Mouse (Mus musculus) spleen, postnatal 4 days (tissue): ENCODE data around the gene Mphosph9.
"Not testable (repeated sequence)": the region's sequence is repeated elsewhere in the genome, so short reads cannot be mapped to it uniquely, and the experiment has no call there.

Experiments used
- DNase-seq, 2 experiments: peaks; one replicate each; pipeline ENCODE4 v3.0.0; 2022; ENCODE audit warnings: low spot score in 2 of 2

Mphosph9 gene

DNA sequence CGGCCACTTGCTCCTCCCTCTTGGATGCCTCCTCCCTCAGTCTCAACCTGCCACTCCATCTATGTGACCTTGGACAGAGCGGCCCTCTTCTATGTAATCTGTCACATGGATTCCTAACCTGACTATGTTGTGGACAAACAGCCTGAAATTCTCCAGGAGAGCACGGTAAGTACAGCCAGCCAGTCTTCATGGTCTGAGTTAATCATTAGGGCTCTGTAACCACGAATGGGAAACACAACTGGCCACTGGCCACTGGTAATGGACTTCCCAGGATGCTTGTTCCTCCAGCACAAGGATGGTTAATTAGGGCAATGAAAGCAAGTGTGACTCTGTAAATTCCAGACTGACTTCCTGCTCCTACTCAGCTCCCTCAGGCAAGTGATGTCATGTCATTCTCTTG is 91.6 kb downstream of the Mphosph9 start:
- DNase-seq, result no peak

DNA sequence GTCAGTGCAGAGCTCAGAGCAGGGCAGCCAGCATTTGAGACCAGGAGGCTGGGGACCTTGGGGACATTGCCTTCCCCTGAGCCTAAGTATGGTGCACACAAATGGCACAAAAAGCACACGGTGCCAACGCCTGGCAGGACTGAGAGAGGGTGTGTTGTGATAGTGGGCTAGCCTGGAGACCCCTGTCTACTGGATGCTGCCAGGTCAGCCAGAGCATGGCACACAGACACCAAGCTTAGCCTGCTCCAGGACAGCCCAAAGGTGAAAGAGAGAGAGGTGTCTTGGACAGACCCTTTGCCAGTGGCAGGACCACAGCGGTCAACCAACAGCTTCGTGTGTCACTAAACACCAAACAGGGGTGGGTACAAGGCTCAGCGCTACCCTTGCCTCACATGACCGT is 93.0 kb downstream of the Mphosph9 start:
- no peak for DNase-seq

DNA sequence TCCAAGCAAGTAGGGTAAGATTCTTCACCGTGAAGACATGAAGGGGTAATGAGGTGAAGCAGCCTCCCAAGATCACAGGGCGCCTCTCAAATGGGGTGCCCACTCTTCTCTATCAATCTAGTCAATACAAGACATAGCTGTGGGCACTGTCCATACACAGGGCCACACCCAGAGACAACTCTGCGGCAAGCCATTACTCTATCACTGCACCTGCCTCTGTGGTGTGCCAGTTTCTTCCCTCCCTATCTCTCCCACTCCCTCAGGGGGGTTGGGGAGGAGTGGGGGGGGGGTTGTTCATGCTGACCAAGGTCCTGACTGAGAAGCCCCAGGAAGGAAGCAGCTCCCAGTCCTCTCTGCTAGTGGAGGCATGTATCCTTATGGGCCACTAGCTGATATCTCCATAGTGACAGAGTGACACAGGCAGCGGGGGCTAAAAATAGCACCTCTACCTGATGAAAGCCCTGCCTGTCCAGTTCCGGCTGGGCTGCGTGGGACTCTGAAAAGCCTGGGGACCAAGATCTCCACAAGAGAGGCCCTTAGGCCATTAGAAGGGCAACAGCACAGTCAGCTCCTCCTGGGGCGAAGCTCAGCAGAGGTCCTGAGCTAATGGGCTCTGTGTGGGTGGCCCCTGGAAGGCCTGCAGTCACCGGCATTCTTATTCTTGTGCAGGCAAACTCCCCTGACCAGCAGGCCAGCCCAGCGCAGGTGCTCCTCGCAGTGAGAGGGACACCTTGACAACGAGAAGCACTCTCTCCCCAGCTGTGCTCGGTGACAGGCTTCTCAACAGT is 93.7 kb downstream of the Mphosph9 start:
- DNase-seq, result no peak

DNA sequence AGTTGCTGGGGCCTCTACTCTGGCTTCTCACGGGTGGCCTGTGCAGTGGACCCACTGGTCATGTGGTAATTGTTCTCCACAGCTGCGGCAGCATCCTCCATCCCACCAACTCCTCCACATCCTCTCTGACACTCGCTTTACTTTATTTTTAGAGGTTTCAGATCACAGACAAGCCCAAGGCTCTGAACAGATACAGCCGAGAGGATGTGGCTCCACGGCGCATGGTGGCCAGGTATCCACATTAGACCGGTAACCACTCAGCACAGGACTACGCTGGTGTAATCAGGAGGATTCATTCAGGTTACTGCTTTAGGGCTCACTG is 94.7 kb downstream of the Mphosph9 start:
- DNase-seq, result no peak

DNA sequence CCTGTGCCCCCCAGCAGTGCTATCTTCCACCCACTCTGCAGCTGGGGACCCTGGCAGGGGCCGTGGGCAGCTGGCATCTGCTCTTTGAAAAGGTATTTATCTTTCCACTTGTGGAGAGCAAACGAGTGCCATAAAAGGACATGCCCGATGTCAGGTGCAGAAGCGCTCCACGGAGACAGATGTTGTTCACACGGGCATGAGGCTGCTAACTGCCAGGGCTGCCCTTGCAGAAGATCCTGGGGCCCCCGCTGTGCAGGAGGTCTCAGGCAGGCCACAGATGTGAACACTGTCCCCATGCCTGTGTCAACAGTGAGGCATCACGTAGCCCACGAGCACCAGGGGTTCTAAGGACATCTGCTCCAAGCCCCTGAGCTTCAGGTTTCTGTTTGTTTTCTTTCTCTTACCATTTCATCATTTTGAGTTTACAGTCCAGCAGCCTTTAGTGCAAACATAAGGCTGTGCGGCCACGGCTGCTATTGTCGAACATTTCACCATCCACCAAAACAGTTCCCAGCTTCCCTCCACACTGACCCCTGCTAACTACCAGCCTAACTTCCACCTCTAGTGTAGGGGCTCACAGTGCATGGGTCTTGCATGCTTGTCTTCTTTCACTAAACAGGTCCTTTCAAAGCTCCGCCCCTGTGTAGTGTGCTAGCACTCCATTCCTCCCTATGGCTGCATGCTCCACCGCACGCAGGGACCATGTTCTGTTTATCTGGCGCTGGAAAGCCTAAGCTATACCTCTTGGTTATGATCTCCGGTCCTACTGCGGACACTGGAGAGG is 95.2 kb downstream of the Mphosph9 start:
- DNase-seq, result no peak

DNA sequence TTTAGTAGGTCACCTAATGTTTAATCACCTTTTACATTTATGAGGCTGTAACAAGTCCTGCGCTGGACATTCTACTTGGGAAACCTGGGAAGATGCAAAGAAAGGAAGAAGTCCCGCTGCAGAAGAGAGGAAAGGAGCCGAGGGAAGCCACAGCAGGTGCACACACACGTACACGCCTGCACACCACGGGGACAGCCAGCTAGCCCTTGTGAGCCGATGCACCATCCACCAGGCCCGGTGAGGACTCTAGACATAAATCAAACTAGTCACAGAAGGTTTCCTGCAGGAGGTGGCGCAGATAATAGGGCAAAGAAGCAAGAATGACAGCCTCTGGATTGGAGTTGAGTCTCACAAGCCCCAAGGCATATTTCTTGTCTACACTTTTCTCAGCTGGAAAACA is 97.3 kb downstream of the Mphosph9 start:
- no peak for DNase-seq

DNA sequence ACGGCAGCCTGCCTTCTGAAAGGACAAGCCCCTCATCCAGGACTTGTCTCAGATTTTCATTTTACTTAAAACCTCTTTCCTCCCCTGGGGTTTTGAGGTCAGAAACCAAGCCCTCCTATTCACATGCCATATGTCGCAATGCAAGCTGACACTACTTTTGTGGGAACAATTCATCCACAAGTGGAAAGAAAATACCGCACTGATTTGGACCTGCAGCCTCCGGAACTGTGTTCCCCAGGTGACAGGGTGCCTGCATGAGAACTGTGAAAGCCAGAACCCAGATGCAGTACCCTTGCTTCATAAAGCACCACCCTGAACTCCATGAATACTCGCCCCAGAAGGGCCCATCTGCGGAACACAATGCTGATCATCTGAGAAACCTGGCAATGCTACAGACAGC is 100.6 kb downstream of the Mphosph9 start:
- no peak for DNase-seq

DNA sequence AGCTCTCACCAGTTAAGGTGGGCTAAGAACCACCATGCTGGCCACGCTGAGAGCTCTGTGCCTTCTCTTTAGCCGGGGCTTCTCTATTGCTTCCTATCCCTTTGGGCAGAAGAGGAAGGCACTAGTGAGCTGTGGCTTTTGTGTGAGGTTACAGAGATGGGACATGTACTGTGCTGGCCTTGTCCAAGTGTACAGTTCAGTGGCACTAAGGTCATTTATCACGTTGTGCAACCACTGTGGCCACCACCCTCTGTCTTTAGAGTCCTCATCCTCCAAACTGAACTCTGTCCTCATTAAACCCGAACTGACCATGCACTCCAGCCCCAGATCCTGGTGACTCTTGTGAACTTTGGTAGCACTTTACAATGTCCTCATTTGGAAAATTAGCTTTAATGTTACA is 101.3 kb downstream of the Mphosph9 start:
- DNase-seq, result no peak

DNA sequence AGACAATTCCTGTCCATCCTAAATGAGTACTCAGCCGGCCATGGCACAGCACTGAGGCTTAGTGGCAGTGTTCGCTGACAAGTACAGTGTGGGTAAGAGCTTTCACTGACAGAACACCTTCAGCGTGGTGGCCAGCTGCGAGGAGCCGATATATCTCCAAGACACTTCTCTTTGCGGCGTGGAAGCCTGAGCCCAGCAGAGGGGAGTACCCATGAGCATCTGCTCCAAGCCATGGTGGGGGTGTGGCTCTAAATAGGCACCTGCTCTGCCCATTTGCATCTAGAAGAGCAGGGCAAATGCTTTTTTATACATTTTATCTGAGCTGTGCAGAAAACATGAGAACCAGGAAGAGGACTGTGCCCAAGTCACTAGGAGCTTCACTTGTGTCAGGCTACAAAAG is 101.9 kb downstream of the Mphosph9 start:
- peak in 1 of 2 experiments; percentile 43 for DNase-seq

DNA sequence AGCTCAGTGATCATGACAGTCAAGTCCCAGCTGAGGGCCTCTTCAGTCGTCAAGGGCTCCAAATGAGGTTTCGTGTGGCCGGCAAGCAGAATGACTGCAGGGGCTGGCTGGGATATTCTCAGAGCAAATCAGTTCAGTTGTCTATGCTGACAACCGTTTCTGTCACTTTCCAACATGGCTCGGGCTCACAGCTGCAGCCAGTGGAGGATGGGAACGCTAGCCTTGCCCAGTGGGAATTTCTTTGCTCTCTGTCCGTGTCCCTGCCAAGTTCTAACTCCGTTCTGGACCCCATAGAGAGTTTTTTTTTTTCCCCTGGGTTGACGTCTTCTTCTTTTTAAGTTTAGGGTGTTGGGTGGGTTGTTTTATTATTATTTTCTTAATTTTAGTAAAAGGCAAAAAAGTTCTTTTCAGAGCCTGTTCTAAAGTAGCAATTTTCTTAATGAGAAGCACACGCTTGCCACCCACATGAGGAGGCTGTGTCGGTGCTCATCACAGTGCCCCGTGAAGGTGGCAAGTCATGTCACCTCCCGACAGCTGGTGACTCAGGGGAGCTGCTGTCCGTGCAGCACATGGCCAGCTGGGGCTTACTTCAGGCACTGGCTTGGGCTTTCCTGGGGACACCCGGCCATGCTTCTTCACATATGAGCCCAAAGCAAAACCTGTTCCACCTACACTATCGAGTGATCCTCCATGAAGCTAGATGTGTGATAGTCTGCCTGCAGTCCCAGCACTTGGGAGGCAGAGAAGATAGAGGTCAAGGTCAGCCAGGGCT is 103.3 kb downstream of the Mphosph9 start:
- no peak for DNase-seq

DNA sequence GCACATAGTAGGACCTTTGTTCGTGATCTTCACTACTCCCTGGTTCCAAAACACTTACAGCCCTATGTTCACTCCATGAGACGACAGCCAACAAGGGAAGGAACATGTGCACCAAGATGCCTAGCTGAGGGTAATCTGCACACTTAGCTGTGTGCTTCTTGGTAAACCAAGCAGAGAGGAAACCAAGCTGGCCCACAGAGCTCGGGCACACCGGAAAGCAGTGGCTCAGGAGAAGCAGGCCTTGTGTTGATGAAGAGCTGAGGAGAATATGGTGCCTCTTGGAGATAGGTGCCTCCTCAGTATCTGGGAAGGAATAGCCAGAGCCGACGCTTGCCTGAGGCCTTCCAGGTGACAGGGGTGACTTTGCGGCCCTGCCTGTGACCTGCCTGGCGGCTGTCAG is 104.2 kb downstream of the Mphosph9 start:
- DNase-seq, result no peak

DNA sequence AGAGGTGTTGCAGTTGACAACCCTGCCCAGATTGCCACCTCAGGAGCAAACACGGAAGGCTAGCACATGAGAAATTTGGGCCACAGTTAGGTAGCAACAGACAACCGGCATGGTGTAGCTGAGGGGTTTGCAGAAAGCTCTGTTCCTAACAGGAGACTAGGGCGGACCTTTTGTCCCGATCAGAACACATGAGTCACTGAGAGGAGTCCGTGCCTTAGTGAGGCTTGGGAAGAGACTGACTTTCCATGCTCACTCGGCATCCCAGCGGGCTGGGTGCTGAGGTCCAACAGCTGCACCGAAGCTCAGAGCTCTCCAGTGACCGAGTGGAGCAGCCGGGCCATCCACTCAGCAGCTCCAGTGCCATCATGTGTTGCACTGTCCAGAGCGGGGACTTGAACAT is 105.1 kb downstream of the Mphosph9 start:
- DNase-seq, result no peak

DNA sequence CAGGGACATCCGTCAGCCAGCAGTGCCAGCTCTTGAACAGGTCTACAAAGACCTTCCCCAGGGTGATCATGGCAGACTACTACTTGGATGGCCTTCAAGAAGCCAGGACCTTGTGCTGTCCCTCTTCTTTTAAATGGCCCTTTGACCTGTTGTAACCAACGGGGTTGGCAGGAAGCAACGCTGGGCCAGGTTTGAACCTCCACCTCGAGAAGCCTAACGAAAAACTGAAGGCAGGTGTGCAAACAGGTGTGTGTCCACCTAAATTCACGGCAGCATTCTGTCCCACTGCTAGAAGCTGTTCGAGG is 106.1 kb downstream of the Mphosph9 start:
- DNase-seq, result no peak

DNA sequence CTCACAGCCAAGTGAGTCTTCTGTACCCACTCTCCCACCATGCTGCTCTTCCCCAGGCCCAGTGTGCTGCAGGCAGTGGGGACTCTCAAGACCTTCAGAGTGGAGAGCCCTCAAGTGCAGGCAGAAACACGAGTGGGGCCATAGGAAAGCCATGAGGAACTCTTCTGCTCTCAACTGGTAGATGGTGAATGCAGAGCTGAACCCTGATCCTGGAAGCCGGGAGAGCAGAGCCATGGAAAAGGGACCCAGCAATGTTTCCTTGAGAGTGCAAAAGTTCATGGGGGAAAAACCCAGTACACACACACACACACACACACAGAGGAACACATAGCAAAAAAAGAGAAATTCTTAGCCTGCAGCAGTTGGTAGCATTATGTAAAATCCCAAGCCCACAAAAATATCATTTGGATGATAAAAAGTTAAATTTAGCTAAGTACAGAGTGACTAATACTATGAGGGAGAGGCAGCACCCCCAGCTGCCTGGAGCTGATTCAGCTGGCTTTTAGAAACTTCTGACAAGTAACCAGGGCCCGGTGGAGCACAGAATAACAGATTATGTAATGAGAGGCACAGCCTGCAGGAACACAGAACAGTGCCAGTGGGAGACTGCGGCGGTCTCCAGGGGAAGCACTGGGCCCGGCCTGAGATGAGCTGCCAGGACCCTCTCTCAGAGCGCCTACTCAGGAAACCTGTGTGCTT is 106.6 kb downstream of the Mphosph9 start:
- DNase-seq, result no peak

DNA sequence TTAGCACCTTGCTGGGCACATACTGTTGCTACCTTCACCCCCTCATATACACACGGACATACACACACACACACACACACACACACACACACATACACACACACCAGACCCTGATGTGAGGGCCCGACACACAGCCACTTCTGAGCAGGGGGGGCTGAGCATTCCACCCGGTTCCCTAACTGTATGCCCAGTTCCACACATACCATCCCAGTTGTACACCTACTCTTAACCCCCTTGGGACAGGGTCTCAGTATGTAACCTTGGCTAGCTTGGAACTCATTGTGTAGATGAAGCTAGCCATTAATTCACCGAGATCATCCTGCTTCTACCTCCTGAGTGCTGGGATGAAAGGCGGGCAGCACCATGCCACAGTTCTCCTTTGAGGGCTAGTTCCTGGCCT is 107.2 kb downstream of the Mphosph9 start:
- DNase-seq, result no peak

DNA sequence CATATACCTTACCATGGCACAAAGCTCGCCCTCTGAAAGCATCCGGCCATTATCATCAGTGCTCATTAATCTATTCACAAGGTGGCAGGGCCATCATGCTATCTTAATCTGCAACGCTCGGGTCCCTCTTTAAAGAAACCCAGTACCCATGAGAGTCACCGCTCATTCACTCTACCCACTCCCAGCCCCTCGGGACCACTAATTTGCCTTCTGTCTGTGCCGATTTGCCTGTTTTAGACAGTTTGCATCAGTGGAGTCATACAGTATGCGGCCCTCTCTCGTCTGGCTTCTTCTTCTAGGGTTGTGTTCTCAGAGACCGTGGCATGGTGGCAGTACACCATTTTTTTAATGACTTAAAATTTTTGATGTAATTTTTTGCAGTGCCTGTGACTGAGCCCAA is 108.3 kb downstream of the Mphosph9 start:
- DNase-seq, result peak in 1 of 2 experiments; percentile 48

DNA sequence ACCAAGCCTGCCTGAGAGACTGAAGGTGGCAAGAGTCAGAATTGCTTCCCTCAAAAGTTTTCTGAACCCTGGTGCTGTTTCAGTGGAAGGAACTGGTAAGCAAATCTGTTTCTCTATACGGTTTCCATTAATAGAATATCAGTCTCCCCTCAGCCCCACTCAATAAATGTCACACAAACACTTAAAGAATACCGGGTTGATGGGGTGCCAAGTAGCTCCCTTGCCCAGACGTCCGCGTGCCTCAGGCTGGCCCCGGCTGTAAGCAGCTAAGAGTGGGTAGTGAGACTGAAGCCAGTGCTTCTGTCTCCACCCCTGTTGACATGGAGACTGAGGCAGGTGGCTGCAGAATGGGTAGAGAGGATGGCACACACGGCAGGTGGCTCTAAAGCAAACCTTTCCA is 108.8 kb downstream of the Mphosph9 start:
- no peak for DNase-seq

DNA sequence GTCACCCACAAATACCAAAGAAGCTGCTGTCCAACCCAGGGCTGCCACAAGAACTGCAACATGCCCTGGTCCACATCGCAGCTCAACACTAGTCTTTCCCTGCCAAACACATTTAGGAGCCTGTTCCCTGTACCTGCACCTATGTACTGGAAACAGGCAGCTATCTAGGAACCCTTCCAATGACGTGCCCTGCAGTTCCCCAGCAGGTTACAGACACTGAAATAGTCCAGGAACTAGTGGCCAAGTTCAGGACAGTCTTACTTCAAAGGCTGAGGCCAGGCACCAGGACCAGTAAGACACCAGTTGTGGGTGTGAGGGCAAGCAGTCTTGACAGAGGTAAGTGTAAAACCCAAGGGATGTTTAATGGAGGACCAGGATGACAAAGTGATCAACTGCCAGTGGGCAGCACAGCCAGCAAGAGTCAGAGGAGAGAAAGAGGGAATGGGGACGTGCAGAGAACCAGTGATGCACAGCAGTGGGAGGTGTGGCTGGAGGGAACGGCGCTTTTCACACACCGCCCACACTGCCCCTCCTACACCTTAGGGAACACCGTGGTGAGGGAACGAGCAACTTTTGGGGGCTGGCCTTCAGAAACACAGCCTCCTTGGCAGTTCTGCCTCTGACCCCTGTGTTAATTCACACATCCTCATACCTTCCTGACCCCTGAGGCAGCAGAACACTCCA is 110.1 kb downstream of the Mphosph9 start:
- DNase-seq, result no peak

DNA sequence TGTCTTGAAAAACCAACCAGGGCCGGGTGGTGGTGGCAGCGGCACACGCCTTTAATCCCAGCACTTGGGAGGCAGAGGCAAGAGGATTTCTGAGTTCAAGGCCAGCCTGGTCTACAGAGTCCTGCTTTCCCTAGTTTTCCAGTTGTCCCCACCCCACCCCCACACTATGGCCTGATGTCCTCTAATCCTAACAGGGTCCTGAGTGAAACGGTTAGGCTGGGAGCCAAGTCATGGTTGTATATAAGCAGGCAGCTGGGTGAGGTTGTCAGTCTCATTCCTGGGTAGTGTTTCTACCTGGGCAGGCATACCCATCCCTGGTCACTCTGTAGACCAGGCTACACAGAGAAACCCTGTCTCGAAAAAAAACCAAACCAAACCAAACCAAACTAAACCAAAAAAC is 110.7 kb downstream of the Mphosph9 start:
- DNase-seq, result not testable (repeated sequence)

DNA sequence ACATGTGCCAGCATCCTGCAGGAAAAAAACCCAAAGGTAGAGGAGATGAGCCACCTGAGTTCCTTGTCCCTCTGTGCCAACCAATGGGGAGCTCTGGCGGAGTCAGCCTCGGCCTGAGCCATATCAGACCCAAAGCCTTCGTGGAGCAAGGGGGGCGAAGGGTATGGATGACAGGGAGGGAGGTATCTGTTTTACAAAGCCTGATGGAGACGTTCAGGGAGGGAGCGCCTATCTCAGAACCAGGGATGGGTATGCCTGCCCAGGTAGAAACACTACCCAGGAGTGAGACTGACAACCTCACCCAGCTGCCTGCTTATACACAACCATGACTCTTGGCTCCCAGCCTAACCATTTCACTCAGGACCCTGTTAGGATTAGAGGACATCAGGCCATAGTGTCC is 111.4 kb downstream of the Mphosph9 start:
- no peak for DNase-seq

DNA sequence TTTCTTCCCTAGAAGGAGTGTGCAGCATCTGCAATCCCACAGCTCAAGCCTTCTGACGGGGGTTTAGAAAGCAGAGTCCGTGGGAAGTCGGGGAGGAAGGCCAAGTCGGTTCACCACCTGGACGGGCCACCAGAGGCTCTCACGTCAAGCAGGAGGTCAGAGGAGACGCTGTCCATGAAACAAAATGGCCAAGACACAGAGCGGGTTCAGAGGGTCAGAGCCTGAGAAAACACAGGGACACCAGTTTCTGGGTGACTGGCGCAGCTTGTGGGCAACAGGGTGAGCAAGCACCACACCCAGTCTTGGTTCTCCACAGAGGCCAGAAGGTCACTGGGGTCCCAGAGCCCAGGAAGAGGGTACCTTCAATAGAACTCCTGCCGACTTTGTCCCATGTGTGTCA is 112.1 kb downstream of the Mphosph9 start:
- no peak for DNase-seq
